Mouse (Mus musculus): ENCODE results near the gene Poldip3. TPM values are rescaled to one million over a fixed set of nuclear protein-coding genes. Genes with fewer than 3 reads are reported as not detected.

Poldip3 gene
- total RNA-seq, 2 experiments from 2014 or later: 106 to 108 TPM

DNA sequence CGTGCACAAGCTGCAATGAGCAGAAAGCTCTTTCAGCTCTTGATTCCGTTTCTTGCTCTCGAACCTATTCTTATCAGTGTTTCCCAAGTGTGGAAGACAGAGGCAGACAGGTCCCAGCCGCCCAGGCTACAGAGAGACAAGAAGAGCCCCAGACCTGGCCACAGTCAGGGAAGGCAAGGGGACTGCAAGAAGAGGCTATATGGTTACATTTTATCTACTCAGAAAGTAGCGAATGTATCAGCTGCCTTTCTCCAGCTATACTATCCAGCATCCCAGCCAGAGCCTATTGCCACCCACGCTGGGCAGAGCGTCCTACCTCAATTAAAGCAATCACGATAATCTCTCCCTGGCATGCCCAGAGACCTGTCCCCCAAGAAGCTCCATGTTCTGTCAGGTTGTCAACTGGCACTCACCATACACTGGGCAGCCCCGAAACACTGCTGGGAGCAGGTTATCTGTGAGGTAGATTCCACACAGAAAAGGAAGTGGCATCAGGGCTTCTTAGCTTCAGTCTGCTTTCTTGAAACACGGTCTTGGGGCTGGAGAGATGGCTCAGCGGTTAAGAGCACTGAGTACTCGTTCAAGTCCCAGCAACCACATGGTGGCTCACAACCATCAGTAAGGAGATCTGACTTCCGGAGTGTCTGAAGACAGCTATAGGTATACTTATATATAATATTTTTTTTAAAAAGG lies 62.4 kb downstream of the Poldip3 start:
- no peak for DNase-seq

- DNase-seq: peak; percentile 69 to 84
These were observed 63.3 kb downstream of the Poldip3 start for GRCm38 (mm10) chr15:83085901-83086300.

GRCm38 (mm10) chr15:83084022-83084640 lies 65.1 kb downstream of the Poldip3 start:
- peak in 1 of 2 experiments; percentile 15 for DNase-seq

DNA sequence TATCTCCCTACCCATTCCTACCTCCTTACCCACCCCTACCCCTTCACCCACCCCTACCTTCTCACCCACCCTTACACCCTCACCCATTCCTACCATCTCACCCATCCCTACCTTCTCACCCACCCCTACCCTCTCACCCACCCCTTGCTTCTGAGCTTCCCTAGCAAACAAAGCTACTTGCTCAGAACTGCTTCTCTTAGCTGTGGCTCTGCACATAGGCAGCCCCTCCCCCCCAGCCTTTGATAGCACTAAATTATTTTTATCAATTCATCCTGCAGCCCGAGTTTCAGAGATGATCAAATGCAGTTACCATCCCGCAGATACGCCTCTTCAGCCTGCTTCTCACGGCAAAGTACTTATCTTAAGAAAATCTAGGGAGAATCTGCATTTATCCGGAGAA lies 65.7 kb downstream of the Poldip3 start:
- DNase-seq: no peak

Other genes with a start within 250 kb of the Poldip3 start
- gene Tcf20, start 161.5 kb downstream of the Poldip3 start, total RNA-seq (2021): 100 to 1,000 TPM in 1 of 2 experiments, 10 to 100 TPM in 1; 94.4 to 104 TPM
- gene Nfam1, start 116.1 kb downstream of the Poldip3 start, total RNA-seq (2021): 1 to 10 TPM; 2.2 to 3.3 TPM
- 10 to 100 TPM; 42.6 to 59.9 TPM for gene Serhl, start 59.9 kb downstream of the Poldip3 start, total RNA-seq (2021)
- 100 to 1,000 TPM; 108 to 127 TPM for gene Rrp7a, start 26.6 kb downstream of the Poldip3 start, total RNA-seq (2021)
- gene Cyb5r3, start 23.2 kb upstream of the Poldip3 start, total RNA-seq (2021): 100 to 1,000 TPM; 319 to 365 TPM
- 10 to 100 TPM in 1 of 2 experiments, 1 to 10 TPM in 1; 6.6 to 10.9 TPM for gene A4galt, start 102.4 kb upstream of the Poldip3 start, total RNA-seq (2021)
- gene Arfgap3, start 200.9 kb upstream of the Poldip3 start, total RNA-seq (2021): 10 to 100 TPM; 31.2 to 38.4 TPM